Mouse (Mus musculus) regulatory T cell (primary cell): ENCODE measurements around the gene Tpd52l2.

Experiments used
- in situ Hi-C: fragments of 300-600 bp; cut with MboI, MseI; formaldehyde crosslinking; loops from one replicate; pipeline ENCODE4 v1.15.1; 2025; ENCODE audit warnings: high pct_unique_total_duplicates

Tpd52l2 gene

DNA sequence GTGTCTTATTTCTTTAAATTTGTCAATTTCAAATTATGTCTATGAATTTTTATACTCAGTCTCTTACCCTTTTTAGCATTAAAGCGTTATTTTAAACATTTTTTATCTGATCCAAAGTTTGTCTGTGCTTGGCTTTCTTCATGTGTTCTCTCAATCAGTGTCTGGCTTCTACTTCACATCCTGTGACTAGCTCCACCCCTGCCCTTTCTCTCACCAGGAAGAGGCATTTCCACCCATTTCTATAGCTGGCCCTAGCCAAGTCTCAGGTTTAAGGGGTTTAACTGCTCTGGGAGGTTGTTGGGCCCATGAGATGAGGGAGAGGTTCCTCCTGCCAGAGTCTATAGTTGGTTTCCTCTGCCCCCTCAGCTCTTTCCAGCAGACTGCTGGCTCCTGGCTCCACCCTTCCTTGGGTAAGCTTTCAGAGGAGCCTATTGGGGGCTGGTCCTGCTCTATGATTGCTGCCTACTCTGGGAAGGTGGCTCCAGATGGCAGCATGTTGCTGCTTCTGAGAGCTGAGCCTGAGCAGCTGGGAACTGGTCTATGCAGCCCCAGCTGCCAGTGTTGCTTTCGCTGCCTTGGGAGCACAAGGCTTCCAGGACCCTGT is 40.6 kb downstream of the Tpd52l2 start:
- in situ Hi-C loops = no loop called here

DNA sequence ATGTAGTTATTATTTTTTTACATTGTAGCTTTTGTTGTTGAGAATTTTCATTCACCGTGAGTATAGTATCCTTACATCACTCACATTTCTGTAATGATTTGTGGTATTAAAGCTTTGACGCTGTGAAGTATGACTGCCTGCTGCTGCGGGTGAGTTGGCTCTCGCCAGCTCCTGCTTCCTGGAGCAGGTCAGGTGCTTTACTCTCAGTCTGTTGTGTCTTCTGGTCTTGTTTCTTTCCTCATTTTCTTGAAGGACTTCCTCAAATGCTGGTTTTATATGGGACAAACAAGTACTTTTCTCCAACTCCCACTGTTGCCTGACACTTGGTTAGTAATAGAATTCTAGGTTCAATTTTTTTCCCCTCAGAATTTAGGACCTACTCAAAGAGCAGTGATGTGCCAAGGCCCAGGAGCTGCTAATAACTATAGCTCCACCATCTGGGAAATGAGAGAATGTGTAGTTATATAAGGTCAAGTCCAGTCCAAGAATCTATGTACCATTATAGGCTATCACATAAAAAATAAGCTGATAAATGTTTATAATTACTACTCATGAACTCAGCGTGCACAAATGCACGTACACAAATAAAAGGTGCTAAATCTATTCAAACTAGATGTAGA is 44.9 kb downstream of the Tpd52l2 start:
- in situ Hi-C loops = no loop called here

DNA sequence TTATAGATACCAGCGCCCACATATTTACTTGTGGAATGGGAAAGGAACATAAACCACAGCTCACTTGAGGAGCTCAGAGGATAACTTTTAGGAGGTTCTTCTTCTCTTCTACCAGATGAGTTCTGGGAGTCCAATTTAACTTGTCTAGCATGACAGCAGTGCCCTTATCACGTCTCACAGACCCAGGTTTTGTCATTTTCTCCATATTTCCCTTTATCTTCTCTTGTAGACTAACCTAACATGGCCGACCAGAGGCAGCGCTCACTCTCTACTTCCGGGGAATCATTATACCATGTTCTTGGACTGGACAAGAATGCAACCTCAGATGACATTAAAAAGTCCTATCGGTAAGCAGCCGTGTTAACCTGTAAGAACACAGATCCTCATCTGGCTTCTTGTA is 49.2 kb downstream of the Tpd52l2 start:
- in situ Hi-C loops = no loop called here

DNA sequence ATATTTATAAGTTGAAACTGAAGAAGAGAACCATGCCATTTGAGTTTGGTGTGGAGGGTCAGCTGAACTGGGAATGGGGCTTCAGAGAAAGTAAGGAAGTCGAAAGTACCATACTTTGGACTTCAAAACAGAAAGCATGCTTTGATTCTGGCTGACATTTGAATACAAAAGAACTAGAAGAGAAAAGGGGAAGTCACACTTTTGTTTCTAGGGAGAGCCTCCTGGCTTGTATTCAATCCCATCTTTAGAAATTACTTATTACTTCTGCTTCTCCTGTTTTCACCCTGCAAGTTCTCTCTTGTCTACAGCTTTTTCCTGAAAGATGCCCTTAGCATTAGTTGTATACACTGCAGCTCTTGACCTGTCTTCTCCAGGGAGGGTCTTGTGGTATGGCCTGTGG is 51.3 kb downstream of the Tpd52l2 start:
- in situ Hi-C loops = no loop called here

DNA sequence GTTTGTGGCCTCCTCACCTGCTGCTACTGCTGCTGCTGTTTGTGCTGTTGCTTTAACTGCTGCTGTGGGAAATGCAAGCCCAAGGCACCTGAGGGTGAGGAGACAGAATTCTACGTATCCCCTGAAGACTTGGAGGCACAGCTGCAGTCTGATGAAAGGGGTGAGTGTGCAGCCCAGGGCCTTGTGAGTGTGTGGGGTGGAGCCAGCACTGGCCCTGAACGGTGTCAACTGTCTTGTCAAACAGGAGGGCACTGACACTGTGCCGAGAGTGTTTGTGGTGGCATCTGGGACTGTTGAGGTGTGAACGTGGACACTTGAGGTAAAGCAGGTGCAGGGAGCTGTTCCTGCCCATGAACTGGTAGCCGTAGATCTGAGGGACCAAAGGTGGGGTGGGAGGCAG is 51.7 kb downstream of the Tpd52l2 start:
- in situ Hi-C loops = no loop called here

DNA sequence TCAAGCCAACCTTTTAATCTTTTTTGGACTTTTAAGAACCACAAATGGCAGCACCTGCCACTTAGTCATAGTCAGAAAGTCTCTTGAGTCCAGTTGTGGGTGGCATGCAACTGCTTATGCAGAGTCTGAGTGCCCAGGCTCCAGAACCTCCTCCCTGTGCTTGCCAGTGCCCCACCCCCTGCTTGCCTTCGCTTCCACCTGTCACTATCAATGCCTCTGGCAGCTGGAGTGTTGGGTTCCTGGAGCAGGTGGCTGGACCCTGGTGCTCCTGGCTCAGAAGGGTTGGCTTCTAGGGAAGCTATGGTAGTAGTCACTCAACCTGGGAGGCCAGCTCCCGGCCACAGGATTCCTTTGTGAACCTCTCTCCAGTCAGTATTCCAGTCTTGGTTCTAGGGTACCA is 53.3 kb downstream of the Tpd52l2 start:
- in situ Hi-C loops = no loop called here

DNA sequence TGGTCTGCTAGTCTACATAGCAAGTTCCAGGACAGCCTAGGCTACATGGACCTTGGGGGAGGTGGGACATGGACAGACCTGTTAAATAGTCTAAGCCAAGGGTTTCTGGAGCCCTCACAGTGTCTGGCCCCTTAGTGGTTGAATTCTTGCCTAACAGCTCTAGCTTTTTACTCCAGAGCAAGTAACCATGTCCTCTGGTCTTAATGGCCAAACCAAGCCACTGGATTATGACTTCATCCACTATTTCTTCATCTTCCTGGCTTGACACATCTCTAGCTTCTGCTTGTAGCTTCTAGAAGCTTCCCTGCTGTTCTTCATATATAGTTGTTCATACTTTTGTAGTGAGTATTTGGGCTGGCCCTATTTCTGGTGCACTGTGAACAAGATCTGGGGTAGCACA is 56.8 kb downstream of the Tpd52l2 start:
- in situ Hi-C loops = no loop called here

DNA sequence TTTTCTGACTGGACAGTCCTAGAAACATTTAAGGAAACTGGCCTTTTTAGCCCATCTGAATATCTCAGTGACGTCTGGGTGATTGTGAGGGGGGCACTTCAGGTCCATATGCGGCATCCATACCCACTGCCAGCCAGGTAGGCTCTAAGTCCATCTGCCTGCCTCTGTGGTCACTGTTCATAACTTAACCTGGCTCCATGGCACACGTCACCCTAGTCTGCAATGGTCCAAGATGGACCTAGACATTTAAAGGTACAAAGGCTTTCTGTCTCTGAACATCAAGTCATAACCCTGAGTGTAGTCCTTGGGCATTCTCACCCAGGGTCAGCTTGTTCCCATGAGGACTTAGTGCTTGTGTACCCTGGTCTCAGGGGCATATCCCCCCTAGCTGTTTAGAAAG is 70.4 kb downstream of the Tpd52l2 start:
- in situ Hi-C loops = loop anchor here (5.0 kb wide), 1 partner anchor 175 kb away; no protein-coding TSS in a partner anchor
